Mouse (Mus musculus) CH12.LX (cell line): ENCODE measurements around the gene Ccdc85a.

Source experiments
- CTCF ChIP-seq, 2 experiments: IDR thresholded peaks in 1 of 2; conservative IDR thresholded peaks in 1 of 2; 2 replicates each; pipeline ENCODE4 v1.5.1; 2011 to 2012; ENCODE audit warnings: low read depth in 2 of 2, low read length in 2 of 2, improper control_type of control experiment in 1 of 2, inconsistent platforms in 1 of 2, mild to moderate bottlenecking in 1 of 2, moderate library complexity in 1 of 2
- E2F4 ChIP-seq: IDR thresholded peaks from 2 replicates; pipeline ENCODE4 v1.6.1; 2011; ENCODE audit warnings: low read depth, low read length, improper control_type of control experiment; ENCODE audit not compliant: insufficient replicate concordance
- ETS1 ChIP-seq: conservative IDR thresholded peaks from 2 replicates; pipeline ENCODE4 v1.6.1; 2012; ENCODE audit warnings: low read depth, mild to moderate bottlenecking, inconsistent platforms, low read length, improper control_type of control experiment, moderate library complexity
- MAX ChIP-seq: IDR thresholded peaks from 2 replicates; pipeline ENCODE4 v1.6.1; 2011; ENCODE audit warnings: low read length, improper control_type of control experiment
- MEF2A ChIP-seq: IDR thresholded peaks from 2 replicates; pipeline ENCODE4 v1.6.1; 2014; ENCODE audit warnings: low read depth, mild to moderate bottlenecking, inconsistent platforms, low read length, improper control_type of control experiment, borderline replicate concordance
- NRF1 ChIP-seq: IDR thresholded peaks from 2 replicates; pipeline ENCODE4 v1.6.1; 2014; ENCODE audit warnings: low read depth, mild to moderate bottlenecking, inconsistent platforms, low read length, improper control_type of control experiment, moderate library complexity
- POLR2A ChIP-seq: IDR thresholded peaks from 2 replicates; pipeline ENCODE4 v1.6.1; 2011; ENCODE audit warnings: low read depth, mild to moderate bottlenecking, improper control_type of control experiment, low read length
- USF1 ChIP-seq: IDR thresholded peaks from 2 replicates; pipeline ENCODE4 v1.6.1; 2014; ENCODE audit warnings: low read depth, mild to moderate bottlenecking, inconsistent platforms, low read length, improper control_type of control experiment

DNA sequence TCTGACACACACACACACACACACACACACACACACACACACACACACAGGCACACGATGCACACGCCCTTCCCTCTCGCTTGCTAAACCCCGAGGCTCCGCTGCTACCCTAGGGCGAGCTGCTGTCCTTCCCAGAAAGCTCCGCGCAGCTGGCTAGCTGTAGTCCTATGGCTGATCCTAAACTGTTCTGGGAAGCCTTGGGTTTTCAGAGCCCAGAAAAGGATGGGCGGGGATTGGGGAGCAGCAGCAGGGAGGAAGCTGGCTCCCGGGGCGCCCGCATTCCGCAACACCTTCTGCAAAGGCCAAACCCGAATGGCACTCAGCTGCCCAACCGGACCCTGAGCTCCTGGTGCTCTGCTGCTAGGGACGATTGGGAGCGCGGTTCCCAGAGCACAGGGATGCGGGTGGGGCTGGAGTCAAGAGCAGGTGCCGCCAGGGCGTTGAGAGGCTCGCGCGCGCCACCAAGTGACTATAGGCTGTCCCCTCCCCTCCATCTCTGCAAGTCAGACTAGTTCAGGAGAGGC is at the start of gene Ccdc85a:
- TF ChIP-seq MAX (no peak), E2F4 (no peak), USF1 (no peak), POLR2A (no peak), MEF2A (no peak), ETS1 (no peak), NRF1 (no peak), CTCF (conservative IDR thresholded peaks at IDR 0.05 in 1 of 2, IDR thresholded peaks at IDR 0.05 in 1 of 2; ENCODE audit: low read depth in 2 of 2, low read length in 2 of 2) (no peak)
